Mouse (Mus musculus) forebrain, embryonic 13.5 days (tissue): ENCODE results near the gene Flt3l. TPM values are rescaled to one million over a fixed set of nuclear protein-coding genes. Genes with fewer than 3 reads are reported as not detected.
"Not testable (repeated sequence)": the region's sequence is repeated elsewhere in the genome, so short reads cannot be mapped to it uniquely, and the experiment has no call there.

Experiments used
- ATAC-seq: fragments of 200-750 bp; cut with Nextera tagmentation; 2 replicates; pipeline ENCODE4 v1.8.0; 2017
- H3K27ac ChIP-seq: fragments of 300-500 bp; sonication (generic); 2 replicates; pipeline ENCODE4 v1.5.1; 2015; ENCODE audit warnings: inconsistent platforms, mild to moderate bottlenecking, moderate library complexity
- H3K27me3 ChIP-seq: fragments of 300-500 bp; sonication (generic); 2 replicates; pipeline ENCODE4 v1.6.1; 2015; ENCODE audit warnings: mild to moderate bottlenecking, inconsistent platforms
- H3K36me3 ChIP-seq: fragments of 300-500 bp; sonication (generic); 2 replicates; pipeline ENCODE4 v1.6.1; 2015; ENCODE audit warnings: mild to moderate bottlenecking, inconsistent platforms; ENCODE audit not compliant: poor library complexity, severe bottlenecking
- H3K4me1 ChIP-seq: fragments of 300-500 bp; sonication (generic); 2 replicates; pipeline ENCODE4 v1.6.1; 2015; ENCODE audit warnings: inconsistent platforms
- H3K4me2 ChIP-seq: fragments of 300-500 bp; sonication (generic); 2 replicates; pipeline ENCODE4 v1.6.1; 2015; ENCODE audit warnings: inconsistent platforms, mild to moderate bottlenecking, moderate library complexity
- H3K4me3 ChIP-seq: fragments of 300-500 bp; sonication (generic); 2 replicates; pipeline ENCODE4 v1.5.1; 2015; ENCODE audit warnings: mild to moderate bottlenecking, inconsistent platforms
- H3K9ac ChIP-seq: fragments of 300-500 bp; sonication (generic); 2 replicates; pipeline ENCODE4 v1.6.1; 2015; ENCODE audit warnings: mild to moderate bottlenecking, inconsistent platforms
- H3K9me3 ChIP-seq: fragments of 300-500 bp; sonication (generic); replicated peaks from 2 replicates; pipeline ENCODE4 v1.6.1; 2016; ENCODE audit warnings: inconsistent platforms
- WGBS: fragments of 180-500 bp; shearing (Covaris S2); methylation state at CpG from one replicate; pipeline ENCODE4 v1.1.7; 2015; 5-methylcytosine and 5-hydroxymethylcytosine counted together
- polyA plus RNA-seq: library from polyadenylated mRNA; unstranded; fragments of >200 nt; fragmentation: Nextera tagmentation; extraction: Ambion mirVana; gene quantifications from 2 replicates; pipeline ENCODE4 v1.2.1, GENCODE M21; 2015

Flt3l gene
- polyA plus RNA-seq, 1 experiment from 2014 or later: 0.79 TPM

- not testable (repeated sequence) for ATAC-seq, H3K27me3 ChIP-seq, H3K4me3 ChIP-seq, H3K9ac ChIP-seq, H3K36me3 ChIP-seq, H3K9me3 ChIP-seq, H3K27ac ChIP-seq
- H3K4me2 ChIP-seq: peak overlapping the region; percentile 74; the same call in 1 of the 2 replicates
- H3K4me1 ChIP-seq: peaks cover 31% of the 10 kb centered on the region
- WGBS: 78% methylated on average over 2 of the region's 2 CpGs
Measured at GRCm38 (mm10) chr7:45153052-45153451, 16.8 kb upstream of the Flt3l start.

GRCm38 (mm10) chr7:45151303-45151702 is 15.1 kb upstream of the Flt3l start:
- 61% methylated on average over 11 of the region's 11 CpGs for WGBS
- H3K4me1 ChIP-seq: peaks cover 31% of the 10 kb centered on the region
- no peak for ATAC-seq
- H3K27ac ChIP-seq: no peak overlapping the region
- H3K9ac ChIP-seq: no peak overlapping the region
- no peak overlapping the region for H3K4me3 ChIP-seq
- H3K4me2 ChIP-seq: no peak overlapping the region
- no peaks in the 10 kb centered on the region for H3K9me3 ChIP-seq
- H3K36me3 ChIP-seq: peaks cover 4% of the 10 kb centered on the region; the same call in 1 of the 2 replicates
- no peaks in the 10 kb centered on the region for H3K27me3 ChIP-seq

- 0 out of 2 replicates have a peak overlapping the region, but pooled peaks have one; percentile 3 for H3K9ac ChIP-seq
- no peak for ATAC-seq
- H3K27me3 ChIP-seq: no peaks in the 10 kb centered on the region
- H3K36me3 ChIP-seq: peaks cover 12% of the 10 kb centered on the region
- no peaks in the 10 kb centered on the region for H3K9me3 ChIP-seq
- H3K4me2 ChIP-seq: no peak overlapping the region
- 65% methylated on average over 4 of the region's 4 CpGs for WGBS
- H3K4me3 ChIP-seq: no peak overlapping the region
- no peak overlapping the region for H3K27ac ChIP-seq
- peaks cover 29% of the 10 kb centered on the region for H3K4me1 ChIP-seq
Measured at GRCm38 (mm10) chr7:45150321-45150720, 14.1 kb upstream of the Flt3l start.

- Histone ChIP-seq H3K9ac (no peak overlapping the region), H3K27ac (no peak overlapping the region), H3K27me3 (no peaks in the 10 kb centered on the region), H3K4me1 (peaks cover 22% of the 10 kb centered on the region), H3K9me3 (no peaks in the 10 kb centered on the region), H3K4me3 (no peak overlapping the region), H3K36me3 (peaks cover 20% of the 10 kb centered on the region), H3K4me2 (no peak overlapping the region)
- WGBS: 26% methylated on average over 6 of the region's 6 CpGs
- ATAC-seq: no peak
Measured at GRCm38 (mm10) chr7:45149545-45149944, 13.3 kb upstream of the Flt3l start.

- Histone ChIP-seq H3K36me3 (peaks cover 29% of the 10 kb centered on the region), H3K4me2 (no peak overlapping the region), H3K27ac (no peak overlapping the region), H3K27me3 (no peaks in the 10 kb centered on the region), H3K4me3 (no peak overlapping the region), H3K9me3 (no peaks in the 10 kb centered on the region), H3K9ac (0 out of 2 replicates have a peak overlapping the region, but pooled peaks have one; percentile 13), H3K4me1 (peaks cover 21% of the 10 kb centered on the region)
- ATAC-seq: no peak
- WGBS: 65% methylated on average over 4 of the region's 4 CpGs
Measured at GRCm38 (mm10) chr7:45148534-45149098, 12.4 kb upstream of the Flt3l start.

- H3K9ac ChIP-seq: no peak overlapping the region
- peaks cover 16% of the 10 kb centered on the region for H3K4me1 ChIP-seq
- 93% methylated on average over 11 of the region's 11 CpGs for WGBS
- H3K36me3 ChIP-seq: peaks cover 32% of the 10 kb centered on the region
- no peak overlapping the region for H3K4me2 ChIP-seq
- no peak for ATAC-seq
- H3K27ac ChIP-seq: no peak overlapping the region
- H3K9me3 ChIP-seq: no peaks in the 10 kb centered on the region
- H3K27me3 ChIP-seq: no peaks in the 10 kb centered on the region
- H3K4me3 ChIP-seq: no peak overlapping the region
Measured at GRCm38 (mm10) chr7:45147899-45148298, 11.7 kb upstream of the Flt3l start.

GRCm38 (mm10) chr7:45147267-45147666 is 11.0 kb upstream of the Flt3l start:
- Histone ChIP-seq H3K9me3 (no peaks in the 10 kb centered on the region), H3K4me1 (peaks cover 16% of the 10 kb centered on the region), H3K27ac (no peak overlapping the region), H3K4me3 (no peak overlapping the region), H3K9ac (no peak overlapping the region), H3K4me2 (no peak overlapping the region), H3K36me3 (peaks cover 38% of the 10 kb centered on the region), H3K27me3 (no peaks in the 10 kb centered on the region)
- no peak for ATAC-seq
- 93% methylated on average over 10 of the region's 11 CpGs for WGBS

GRCm38 (mm10) chr7:45145460-45145859 is 9.2 kb upstream of the Flt3l start:
- no peak for ATAC-seq
- Histone ChIP-seq H3K27me3 (no peaks in the 10 kb centered on the region), H3K9me3 (no peaks in the 10 kb centered on the region), H3K4me3 (no peak overlapping the region), H3K4me1 (no peaks in the 10 kb centered on the region; the same call in 1 of the 2 replicates), H3K4me2 (no peak overlapping the region), H3K36me3 (peaks cover 47% of the 10 kb centered on the region), H3K27ac (no peak overlapping the region), H3K9ac (no peak overlapping the region)
- 92% methylated on average over 8 of the region's 8 CpGs for whole genome bisulfite sequencing

- Histone ChIP-seq H3K9ac (no peak overlapping the region), H3K27me3 (no peaks in the 10 kb centered on the region)
Measured at GRCm38 (mm10) chr7:45144368-45145174, 8.3 kb upstream of the Flt3l start.

GRCm38 (mm10) chr7:45141914-45142313 is 5.7 kb upstream of the Flt3l start:
- Histone ChIP-seq H3K9ac (no peak overlapping the region), H3K27me3 (peaks cover 4% of the 10 kb centered on the region), H3K4me1 (no peaks in the 10 kb centered on the region), H3K4me3 (no peak overlapping the region), H3K9me3 (no peaks in the 10 kb centered on the region), H3K36me3 (peaks cover 43% of the 10 kb centered on the region), H3K4me2 (no peak overlapping the region), H3K27ac (no peak overlapping the region)
- 87% methylated on average over 5 of the region's 5 CpGs for WGBS
- no peak for ATAC-seq

More at GRCm38 (mm10) chr7:45144368-45145174, 8.3 kb upstream of the Flt3l start:
- Histone ChIP-seq H3K27ac (no peak overlapping the region), H3K4me3 (no peak overlapping the region), H3K36me3 (peaks cover 47% of the 10 kb centered on the region), H3K4me1 (no peaks in the 10 kb centered on the region), H3K9me3 (no peaks in the 10 kb centered on the region), H3K4me2 (no peak overlapping the region)
- ATAC-seq: no peak
- WGBS: 88% methylated on average over 13 of the region's 13 CpGs

GRCm38 (mm10) chr7:45141319-45141718 is 5.1 kb upstream of the Flt3l start:
- Histone ChIP-seq H3K4me1 (no peaks in the 10 kb centered on the region), H3K4me3 (no peak overlapping the region), H3K27me3 (peaks cover 5% of the 10 kb centered on the region), H3K36me3 (peaks cover 43% of the 10 kb centered on the region), H3K9ac (no peak overlapping the region), H3K27ac (no peak overlapping the region), H3K9me3 (no peaks in the 10 kb centered on the region), H3K4me2 (no peak overlapping the region)
- WGBS: 92% methylated on average over 3 of the region's 3 CpGs
- ATAC-seq: no peak

- H3K4me1 ChIP-seq: peaks cover 6% of the 10 kb centered on the region; the same call in 1 of the 2 replicates
- H3K36me3 ChIP-seq: peaks cover 33% of the 10 kb centered on the region
- peaks cover 14% of the 10 kb centered on the region for H3K27me3 ChIP-seq
- H3K4me3 ChIP-seq: no peak overlapping the region
- H3K9ac ChIP-seq: no peak overlapping the region
- H3K9me3 ChIP-seq: no peaks in the 10 kb centered on the region
- WGBS: 82% methylated on average over 8 of the region's 8 CpGs
- H3K27ac ChIP-seq: no peak overlapping the region
- no peak for ATAC-seq
- no peak overlapping the region for H3K4me2 ChIP-seq
Measured at GRCm38 (mm10) chr7:45139904-45140723, 3.9 kb upstream of the Flt3l start.
